Mouse (Mus musculus) adrenal gland, adult 2 months (tissue): ENCODE measurements around the gene Isyna1. TPM values are rescaled to one million over a fixed set of nuclear protein-coding genes. Genes with fewer than 3 reads are reported as not detected.

Experiments
- DNase-seq: peaks from one replicate; pipeline ENCODE4 v3.0.0; 2021
- long read RNA-seq: library from polyadenylated mRNA; stranded (forward); transcript quantifications from one replicate; pipeline ENCODE4 v2.0.0, GENCODE M21; 2021
- polyA plus RNA-seq: library from polyadenylated mRNA; depleted of rRNA; stranded (reverse); fragments of >200 nt; gene quantifications from 2 replicates; pipeline ENCODE4 v1.2.3, GENCODE M21; 2012; rRNA removed
- total RNA-seq, 2 experiments: library from RNA; stranded (reverse); gene quantifications; 2 replicates each; pipeline ENCODE4 v1.2.3; 2021

Isyna1 gene
- total RNA-seq (100 to 1,000 TPM; 103 to 199 TPM), polyA plus RNA-seq (344 and 376 TPM in 2 replicates)
- long read RNA-seq, transcript Isyna1-201 (11 exons, 1,836 nt), result major isoform, 194 of 224 reads
- long read RNA-seq, partial matches to known transcripts, result 14 of 224 reads
- long read RNA-seq, other reads (novel, unspliced or antisense), result 10 of 224 reads

DNA sequence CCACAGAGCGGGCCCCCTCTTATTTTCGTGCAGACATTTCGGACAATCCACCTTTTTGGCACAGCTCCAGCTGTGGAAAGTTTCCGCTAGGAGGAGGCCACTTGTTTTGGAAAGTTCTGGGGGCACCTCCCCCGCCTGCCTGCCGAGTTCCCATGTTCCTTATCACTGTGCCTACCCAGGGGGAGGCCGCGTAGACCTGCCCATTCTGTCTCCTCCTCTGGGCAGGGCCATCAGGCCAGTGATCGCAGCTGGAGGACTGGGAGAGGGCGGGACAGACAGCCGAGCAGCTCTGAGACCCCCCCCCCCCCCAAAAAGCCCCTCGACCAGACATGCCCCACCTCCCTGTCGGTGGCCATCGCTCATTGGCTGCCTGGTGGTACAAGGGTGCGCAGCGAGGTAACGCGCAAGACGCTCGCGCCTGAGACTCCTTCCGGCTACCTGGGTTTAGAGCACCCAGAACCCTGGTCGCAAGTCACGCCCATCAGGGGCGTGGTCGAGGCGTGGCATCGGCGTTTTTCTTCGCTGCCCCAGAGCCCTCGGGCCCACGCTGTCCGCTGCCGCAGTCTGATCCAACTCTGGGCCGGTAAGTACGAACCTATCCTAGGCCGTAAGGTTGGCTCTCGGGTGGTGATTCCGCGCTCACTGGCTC lies at the start of gene Isyna1:
Isyna1 (plus strand) TSS at position 413 of the 649 bp plus-strand sequence.
- DNase-seq, result peak; percentile 95

DNA sequence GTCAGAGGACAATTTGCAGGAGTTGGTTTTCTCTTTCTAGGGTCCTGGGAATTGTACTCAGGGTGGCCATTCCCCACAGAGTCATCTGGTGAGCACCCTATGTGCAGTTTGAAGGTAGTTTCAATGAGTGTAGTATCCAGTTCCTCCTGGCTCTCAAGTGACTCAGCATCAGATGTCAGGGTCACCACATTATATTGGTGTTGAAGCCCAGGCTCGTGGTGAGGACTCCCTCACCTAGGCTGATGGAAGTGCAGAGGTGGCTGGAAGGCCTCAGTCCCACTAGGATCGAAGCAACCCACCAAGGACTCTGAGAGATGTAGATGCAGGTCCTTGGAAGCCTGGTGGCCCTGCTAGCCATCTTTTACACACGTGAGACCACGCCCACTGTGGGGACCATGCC lies 47.8 kb upstream of the Isyna1 start:
- DNase-seq, result peak; percentile 42

DNA sequence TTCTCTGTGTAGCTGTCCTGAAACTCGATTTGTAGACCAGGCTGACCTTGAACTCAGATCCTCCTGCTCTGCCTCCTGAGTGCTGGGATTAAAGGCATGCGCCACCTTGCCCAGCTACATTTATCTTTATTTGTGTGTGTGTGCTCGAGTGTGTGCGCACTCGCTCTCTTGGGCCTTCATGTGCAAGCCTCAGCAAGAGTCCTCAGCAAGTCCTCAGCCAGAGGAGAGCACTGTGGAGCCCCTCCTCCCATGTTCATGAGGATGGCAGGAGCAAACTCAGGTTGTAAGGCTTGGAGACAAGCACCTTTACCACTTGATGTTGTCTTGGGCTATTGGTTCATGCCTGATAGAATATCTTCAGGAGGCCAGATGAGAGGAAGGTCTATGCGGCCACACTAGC lies 46.4 kb upstream of the Isyna1 start:
- DNase-seq, result peak; percentile 17

DNA sequence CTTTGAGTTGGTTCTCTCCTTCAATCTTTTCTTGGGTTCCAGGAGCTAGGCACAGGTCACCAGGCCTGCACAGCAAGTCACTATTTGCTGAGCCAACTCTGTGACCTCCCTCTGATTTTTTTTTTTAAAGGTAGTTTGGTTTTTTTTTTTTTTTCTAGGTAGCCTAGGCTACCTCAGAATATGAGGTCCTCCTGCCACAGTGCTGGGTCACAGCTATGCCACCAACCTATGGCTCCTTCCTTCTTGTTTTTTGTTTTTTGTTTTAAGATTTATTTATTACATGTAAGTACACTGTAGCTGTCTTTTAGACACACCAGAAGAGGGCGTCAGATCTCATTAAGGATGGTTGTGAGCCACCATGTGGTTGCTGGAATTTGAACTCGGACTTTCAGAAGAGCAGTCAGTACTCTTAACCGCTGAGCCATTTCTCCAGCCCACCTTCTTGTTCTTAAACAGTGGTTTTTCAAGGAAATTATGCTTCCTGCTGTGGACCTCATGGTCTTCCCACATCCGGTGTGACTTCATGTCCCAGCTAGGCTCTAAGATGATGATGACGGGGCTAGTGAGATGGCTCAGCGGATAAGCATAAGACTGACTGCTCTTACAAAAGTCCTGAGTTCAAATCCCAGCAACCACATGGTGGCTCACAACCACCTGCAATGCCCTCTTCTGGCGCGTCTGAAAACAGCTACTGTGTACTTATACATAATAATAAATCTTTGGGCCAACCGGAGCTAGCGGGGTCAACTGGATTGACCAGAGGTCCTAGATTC lies 44.6 kb upstream of the Isyna1 start:
- DNase-seq, result no peak

DNA sequence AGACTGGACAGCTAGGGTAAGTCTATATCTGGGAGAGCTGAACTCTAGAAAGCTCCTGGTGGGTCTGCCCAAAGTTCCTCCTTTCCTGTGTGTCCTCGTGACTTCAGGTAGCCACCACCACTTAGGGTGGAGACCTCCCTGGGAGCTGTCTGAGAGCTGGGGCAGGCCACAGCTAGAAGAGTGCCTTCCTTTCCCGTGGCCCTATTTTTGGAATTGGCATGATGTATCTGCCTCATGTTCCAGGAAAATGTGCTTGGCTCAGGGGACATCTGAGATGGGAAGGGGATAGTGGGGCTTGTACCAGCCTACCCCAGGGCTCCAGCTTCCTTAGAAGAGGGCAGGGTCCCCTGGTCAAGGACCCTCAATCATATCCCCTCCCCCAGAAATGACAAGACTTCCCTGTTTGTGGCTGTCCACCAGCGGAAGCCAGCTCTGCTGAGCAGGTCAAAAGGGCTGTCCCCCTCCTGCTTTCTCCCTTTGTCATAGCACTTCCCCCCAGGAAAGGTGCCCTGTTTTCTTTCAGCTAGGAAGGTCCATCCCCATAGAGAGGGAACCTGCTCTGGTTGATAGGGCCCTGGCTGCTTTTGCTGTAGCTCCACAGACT lies 42.5 kb upstream of the Isyna1 start:
- DNase-seq, result no peak

DNA sequence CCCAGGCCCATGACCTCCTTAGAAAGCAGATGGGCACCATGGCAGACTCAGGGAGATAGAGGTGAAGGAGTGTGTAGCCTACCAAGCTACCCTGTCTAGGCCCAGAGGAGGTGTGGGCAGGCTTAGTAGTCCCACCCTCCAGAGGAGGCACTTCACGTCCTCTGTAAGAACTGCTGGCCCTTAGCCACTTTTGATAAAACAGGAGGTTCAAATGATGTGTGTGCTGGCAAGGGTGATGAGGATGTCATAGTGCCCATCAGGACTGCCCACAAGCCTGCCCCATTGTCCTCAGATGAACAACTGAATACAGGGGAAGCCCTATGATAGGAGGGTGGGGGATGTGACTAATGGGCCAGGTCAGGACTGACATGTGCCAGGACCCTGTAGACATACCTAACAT lies 41.3 kb upstream of the Isyna1 start:
- DNase-seq, result no peak

DNA sequence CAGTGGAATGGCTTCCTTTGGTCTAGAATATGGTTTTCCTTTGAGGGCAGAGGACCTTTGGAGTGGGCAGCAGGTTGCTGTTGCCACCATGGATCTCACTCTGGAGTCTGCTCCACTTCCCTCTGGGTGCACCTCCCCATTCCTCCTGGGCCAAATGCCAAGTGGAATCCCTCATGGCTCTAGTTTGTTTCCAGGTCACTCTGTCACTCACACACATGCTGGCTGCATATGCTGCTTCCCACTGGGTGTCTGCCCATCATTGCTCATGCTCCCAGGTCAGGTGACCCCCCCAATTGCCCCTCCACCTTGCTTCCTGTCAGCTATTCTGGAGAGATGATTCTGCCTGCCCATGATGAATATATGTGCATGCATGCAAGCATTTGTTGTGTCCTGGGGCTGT lies 40.4 kb upstream of the Isyna1 start:
- DNase-seq, result peak; percentile 81

DNA sequence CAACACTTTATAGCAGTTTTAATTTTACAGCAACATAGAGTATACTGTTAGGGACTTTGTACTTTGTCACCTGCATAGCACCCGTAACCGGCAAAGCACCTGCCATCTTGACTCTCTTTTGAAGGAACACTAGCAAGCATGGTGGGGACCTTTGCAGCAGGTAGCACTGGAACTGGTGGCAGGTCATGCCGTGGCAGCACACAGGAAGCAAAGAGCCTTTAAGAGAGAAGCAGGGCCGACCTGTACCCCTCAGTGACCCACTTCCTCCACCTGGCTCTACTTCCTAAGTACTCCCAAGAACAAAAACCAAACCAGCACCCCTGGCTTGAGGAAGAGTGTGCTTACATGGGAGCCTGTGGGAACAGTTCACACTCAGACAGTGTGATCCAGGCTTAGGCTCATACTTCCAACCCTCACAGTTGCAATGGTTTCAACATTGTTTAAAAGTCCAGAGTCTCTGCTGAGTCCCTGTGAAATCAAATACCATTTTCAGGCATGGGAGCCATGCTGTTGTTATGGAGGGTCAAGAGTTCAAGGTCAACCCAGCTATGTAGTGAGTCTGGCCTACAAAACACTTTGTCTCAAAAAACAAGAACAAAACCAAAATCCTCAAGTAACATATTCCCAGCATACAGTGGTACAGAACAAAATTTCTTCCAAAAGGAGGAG lies 39.0 kb upstream of the Isyna1 start:
- no peak for DNase-seq

DNA sequence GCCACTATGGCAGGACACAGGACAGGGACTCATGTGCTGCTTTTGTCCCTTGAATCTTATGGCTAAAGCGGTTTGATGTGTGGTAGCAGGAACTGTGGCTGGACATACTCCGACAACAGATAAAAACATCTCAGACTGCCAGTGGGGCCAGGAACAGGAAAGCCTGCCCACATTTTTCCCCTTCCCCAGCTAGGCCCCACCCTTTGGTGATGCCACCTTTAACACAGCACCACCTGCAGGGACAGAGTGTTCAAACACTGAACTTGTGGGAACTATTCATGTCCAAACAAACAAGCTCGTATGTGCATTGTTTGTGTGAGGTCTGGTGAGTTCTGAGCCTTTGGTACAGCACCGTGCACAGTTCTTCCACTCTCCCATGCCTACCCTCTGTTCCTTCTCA lies 35.8 kb upstream of the Isyna1 start:
- DNase-seq, result no peak

DNA sequence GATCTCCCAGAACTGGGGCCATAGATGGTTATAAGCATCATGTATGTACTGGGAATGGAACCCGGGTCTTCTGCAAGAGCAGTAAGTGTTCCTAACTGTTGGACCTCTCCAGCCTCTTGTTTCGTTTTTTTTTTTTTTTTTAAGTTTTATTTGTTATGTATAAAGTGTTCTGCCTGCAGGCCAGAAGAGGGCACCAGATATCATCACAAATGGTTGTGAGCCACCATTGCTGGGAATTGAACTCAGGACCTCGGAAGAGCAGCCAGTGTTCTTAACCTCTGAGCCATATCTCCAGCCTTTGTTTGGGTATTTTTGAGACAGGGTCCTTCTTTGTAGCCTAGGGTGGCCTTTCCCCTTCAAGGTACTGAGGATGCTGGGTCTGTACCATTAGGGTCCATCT lies 35.2 kb upstream of the Isyna1 start:
- DNase-seq, result no peak

DNA sequence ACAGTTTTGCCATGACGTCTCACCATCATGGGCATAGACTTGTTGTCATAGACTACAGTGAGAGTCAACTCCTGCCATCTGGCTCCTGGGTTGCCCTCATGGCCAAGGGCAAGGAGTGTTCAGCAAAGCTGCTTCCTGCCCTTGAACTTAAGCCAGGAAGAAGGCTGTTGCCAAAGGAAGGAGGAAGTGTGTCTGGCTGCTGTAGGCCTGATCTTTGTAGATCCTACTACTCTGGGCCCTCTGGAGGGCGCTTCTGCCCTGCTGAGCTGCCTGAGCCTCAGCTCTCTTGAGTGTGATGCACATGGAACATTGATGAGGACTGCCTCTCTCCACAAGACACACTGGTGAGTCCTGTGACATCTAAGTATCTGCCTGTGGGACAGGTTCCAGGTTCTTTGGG lies 34.1 kb upstream of the Isyna1 start:
- peak; percentile 81 for DNase-seq

DNA sequence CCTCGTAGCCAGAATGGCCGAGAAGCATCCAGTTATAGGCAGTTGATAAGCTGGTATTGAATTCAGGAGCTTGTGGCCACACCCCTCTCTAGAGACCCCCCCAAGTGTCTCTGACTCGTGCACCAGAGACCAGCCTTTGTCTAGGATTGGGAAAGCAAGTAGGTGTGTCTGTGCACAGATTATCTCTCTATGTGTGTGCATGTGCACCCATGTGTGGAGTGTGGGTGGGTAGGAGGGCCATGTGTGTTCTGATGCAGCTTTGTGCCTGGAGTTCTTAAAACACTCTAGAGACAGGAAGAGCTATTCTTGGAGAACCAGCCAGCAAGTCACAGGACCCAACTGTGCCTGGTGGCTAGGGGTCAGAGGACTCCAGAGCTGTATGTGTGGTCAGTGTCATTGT lies 33.6 kb upstream of the Isyna1 start:
- DNase-seq, result no peak

DNA sequence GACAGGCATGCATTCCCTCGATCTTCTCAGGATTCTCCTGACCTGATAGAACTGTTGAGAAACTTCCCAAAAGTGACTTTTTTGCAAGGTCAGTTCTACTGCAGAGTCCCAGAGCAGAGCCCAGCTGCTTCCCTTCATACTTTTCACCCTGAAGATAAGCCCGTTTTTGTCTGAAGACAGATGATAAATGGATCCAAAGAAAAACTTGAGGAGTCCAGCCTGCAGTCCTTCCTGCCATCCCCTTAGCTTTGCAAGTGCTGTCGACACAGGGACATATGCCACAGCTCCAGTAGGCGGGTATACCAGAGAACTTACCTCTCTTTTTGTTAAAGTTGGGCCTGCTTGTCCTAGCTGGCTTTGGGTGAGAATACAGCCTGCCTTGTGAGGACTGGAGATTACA lies 32.8 kb upstream of the Isyna1 start:
- no peak for DNase-seq

DNA sequence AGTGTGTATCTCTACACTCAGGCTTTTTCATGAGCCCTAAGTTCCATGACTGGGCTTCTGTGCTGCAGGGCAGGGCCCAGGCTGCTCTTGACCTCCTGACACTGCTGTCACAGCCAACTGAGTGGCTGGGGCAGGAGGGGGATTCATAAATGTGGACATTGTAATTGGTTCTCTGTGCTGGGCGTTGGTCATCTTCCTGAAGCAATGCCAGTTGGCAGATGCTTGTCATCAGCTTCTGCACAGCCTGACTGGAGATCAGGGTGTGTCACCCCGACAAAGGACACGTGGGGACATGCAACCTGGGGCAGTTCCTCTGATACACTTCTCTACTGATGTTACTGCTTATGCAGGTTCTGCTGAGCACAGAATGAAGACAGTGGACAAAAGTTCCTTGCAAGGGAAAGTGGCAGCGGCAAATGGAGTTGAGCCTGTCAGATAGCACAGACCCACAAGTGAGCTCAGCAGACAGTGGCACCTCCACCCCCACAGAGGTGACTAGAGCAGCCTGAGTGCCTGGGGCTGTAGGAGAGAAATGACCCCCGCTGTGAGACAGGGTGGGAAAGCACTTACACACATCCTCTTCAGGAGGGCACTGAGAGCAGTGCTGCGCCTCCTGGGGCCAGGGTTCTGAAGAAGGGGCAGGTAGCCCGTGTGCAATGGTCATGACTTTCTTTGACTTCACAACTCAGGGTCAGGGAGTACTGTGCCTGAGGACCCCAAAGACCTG lies 32.2 kb upstream of the Isyna1 start:
- DNase-seq, result peak; percentile 87

DNA sequence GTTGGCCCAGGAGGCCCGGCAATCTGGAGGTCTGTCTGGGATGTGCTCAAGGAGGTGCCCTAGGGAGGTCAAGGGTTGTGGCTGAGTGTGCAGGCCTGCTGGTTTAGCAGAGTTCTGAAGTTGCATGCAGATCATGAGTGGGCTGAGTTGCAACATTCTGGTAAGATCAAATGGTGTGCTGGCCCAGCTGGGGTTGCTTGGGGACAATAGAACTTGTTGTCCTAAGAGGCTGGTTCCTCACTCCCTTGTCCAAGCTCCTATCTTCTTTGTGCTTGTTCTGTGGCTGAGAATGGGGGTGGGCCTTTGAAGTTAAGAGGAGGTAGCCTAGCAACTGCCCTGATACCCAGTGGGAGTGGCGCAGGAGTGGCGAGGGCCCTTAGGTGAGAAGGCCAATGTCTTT lies 31.4 kb upstream of the Isyna1 start:
- peak; percentile 60 for DNase-seq

DNA sequence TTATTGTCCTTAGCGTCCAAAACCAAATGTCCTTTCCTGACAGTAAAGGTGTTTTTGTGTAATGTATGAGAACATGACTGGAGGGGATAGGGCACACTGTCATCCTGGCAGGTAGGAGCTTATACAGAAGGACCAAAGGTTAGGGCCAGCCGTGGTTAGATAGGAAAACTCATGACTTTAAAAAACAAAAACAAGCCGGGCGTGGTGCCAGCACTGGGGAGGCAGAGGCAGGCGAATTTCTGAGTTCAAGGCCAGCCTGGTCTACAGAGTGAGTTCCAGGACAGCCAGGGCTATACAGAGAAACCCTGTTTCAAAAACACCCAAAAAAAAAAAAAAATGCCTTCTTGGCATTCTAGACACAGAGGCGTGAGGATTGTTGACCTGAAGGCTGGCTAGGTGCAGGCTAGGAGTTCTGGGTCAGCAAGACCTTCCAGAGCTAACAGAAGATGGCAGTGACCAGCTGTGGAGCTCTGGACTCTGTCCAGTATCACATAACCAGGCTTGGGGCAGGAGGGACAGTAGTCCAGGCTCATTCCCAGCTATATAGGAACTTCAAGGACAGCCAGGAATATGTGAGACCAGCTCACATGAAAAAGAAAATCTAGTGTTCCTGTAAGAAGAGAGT lies 30.3 kb upstream of the Isyna1 start:
- DNase-seq, result no peak

DNA sequence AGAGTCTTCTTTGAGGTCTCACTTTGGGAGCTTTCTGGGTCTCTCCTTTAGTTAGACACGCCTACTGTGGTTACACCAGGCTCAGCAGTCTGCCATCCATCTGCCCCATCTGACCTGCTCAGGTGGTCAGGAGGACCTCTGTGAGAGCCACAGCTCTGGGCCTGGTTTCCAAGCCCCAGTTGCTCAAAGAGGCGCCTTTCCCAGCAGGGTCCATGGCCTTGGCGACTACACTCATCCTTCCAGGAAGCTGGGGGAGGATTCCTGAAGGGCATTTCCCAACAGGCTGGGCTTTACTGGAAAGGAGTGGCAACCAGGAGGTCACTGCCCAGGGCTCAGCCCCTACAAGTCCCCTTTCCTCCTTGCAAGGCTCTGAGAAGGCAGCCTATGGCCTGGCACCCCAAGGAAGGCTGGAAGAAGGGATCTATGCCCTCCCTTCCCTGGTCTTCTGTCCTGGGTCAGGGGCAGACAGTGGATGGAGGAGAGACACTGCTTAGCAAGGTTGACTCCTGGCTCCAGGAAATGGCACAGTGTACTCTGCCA lies 29.4 kb upstream of the Isyna1 start:
- DNase-seq, result peak; percentile 72

DNA sequence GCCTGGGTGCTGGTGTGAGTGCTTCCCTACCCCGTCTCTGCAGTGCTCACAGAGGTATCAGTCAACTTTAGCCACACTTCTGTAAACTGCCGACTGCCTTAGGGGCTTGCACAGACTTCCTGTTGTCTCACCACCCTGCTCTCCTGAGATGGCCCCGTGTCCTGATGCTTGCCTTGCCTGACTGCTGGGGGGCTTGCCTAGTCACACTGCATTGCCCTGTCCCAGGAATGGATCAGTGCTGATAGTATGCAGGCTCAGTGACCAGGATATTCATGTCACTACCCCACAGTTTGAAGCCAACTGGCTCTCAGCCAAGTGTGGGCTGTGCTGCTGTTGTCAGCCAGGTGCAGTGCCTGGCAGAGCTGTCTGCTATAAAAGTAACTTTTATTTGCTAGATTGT lies 28.6 kb upstream of the Isyna1 start:
- no peak for DNase-seq

DNA sequence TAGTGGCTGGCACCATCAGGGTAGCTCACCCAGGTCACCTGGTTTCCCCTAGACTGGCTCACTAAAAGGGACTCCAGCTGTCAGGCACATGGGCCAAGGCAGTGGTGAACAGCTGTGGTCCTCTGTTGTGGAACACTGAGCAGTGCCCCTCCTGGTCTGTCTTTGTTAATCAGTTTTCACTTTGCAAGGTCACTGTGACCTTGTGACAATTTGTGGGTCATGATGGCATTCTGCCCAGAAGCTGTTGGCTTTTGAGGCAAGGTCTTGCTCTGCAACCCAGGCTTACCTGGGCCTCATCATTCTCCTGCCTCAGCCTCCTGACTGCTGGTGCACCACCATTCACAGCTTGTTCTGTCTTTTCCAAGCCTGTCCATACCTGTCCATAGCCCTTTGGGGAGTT lies 23.8 kb upstream of the Isyna1 start:
- DNase-seq, result peak; percentile 72

DNA sequence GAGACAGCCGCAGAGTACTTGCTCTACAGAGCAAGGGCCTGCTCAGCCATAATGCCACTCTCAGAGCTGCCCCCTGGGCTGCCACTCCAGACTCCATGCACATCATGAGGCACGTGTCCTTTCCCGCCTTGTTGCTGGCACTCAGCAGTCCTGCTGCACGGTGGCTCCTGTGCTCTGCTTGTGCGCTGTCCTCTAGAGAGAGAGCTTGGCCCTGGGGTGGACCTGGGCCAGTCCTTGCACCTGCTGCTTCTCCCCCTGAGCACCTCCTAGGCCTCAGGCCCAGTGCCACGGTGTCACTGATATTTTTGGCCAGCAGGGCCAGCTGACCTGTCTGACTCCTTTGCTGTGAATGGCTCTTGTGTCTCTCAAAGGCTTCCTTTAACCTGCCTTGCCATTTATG lies 23.2 kb upstream of the Isyna1 start:
- DNase-seq, result no peak

DNA sequence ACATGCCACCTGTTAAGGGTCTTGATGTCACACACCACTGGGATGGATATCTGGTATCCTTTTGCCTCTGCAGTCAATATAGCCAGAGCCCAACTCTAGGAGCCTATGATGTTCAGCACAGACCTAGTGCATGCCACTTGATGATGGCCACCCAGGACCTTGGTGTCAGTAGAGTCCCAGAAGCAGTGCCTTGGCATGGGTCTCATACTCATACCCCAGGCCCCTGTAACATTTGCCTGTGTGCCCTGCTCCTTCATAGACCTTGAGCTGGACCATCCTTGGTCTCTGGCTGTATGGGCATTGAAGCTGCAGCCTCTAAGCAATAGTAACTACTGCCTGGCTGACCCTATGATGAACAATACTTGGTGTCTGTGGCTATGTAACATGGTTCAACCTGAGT lies 19.9 kb upstream of the Isyna1 start:
- DNase-seq, result no peak
